Mouse (Mus musculus) MN1 (cell line): ENCODE measurements around the gene Selenov.

Experiments used
- DNase-seq: peaks from one replicate; pipeline ENCODE4 v3.0.0-alpha.2; 2016; ENCODE audit warnings: low spot score

Selenov gene

GRCm38 (mm10) chr7:28290638-28291590 is at the start of gene Selenov:
Selenov (minus strand) TSS chr7:28291186.
- no peak for DNase-seq

DNA sequence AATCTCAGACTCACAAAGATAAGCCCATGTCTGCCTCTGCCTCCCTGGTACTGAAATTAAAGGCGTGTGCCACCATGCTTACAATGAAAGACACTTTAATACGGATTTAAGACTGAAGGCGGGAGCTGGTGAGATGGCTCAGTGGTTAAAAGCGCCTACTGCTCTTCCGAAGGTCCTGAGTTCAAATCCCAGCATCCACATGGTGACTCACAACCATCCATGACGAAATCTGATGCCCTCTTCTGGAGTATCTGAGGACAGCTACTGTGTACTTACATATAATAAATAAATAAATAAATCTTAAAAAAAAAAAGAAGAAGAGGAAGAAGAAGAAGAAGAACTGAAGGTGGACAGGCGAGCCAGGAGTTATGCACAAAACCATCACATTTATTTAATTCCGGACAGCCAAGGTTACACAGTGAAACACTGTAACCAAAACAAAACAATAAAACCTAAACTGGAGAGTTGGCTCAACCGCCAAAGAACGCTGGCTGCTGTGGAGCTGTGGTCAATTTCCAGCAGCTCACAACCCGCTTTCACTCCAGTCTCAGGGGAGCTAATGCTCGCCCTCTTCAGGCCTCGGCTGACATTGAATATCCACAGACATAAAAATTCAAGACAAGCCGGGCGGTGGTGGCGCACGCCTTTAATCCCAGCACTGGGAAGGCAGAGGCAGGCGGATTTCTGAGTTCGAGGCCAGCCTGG is 48.4 kb upstream of the Selenov start:
- peak; percentile 52 for DNase-seq

GRCm38 (mm10) chr7:28338108-28338998 is 47.4 kb upstream of the Selenov start, which contains the start of gene Supt5:
Supt5 (minus strand) TSS chr7:28338746.
- peak; percentile 99 for DNase-seq

DNA sequence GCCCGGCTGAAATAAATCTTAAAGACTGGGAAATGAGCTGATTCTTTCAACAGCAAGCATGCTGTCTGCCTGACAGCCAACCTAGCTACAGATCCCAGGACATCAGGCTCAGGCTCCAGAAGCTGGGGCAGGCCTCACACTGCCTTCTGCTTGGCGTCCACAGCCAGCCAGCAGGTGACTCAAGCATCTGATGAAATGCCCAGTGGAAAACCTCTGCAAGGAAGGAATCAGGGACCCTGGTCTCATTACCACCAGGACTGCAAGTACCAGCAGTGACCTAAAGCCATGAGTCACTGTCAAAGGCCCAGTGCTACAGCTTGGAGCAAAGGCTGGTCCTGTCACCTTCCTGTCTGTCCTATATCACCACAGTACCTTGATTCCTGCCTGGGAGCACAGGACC is 44.5 kb upstream of the Selenov start:
- peak; percentile 51 for DNase-seq

DNA sequence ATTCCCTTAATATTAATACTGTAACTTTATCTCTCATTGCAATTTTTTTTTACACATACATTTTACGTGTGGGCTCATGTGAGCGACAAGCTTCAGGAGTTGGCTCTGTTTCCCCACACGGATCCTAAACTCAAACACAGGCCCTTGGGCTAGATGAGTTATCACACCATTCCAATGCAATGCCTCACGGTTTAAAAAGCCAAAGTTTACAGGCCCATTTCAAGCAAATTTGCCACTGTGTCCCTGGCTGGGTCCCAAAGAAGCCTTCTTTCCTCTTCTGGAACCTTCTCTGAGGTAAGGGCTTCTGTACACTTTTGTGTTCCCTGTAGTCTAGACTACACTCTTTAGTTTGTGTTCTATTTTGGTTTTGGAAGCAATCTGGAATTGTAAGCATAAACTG is 43.5 kb upstream of the Selenov start:
- DNase-seq = no peak

DNA sequence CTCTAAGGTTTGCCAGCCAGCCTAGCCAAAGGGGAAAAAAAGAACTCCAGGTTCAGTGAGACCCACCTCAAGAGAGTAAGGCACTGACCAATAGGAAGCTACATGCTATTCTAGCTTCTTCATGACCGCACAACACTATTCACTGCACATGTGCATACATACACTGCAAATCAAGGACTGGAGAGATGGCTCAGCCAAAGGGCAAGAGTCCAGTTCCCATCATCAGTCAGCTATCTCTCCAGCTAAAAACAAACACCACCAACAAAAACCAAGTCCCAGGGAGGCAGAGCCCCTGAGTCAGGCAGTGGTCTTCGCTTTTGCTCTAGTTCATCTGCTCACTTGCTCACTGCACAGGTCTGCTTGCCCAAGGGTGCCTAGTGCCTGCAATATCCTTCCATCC is 37.3 kb upstream of the Selenov start:
- DNase-seq = no peak

DNA sequence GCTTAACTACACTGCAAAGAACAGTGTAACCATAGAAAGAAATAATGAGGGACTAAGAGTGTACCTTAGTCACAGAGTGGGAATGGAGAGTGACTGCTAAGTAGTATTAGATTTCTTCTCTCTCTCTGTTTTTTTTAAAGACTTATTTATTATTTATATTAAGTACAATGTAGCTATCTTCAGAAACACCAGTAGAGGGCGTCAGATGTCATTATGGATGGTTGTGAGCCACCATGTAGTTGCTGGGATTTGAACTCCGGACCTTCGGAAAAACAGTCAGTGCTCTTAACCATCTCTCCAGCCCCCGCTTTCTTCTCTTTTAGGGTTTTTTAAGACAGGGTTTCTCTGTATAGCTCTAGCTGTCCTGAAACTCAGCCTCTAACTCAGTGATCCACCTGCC is 35.5 kb upstream of the Selenov start:
- DNase-seq = no peak

- DNase-seq = no peak
Measured at GRCm38 (mm10) chr7:28325293-28325692, 34.3 kb upstream of the Selenov start.

- no peak for DNase-seq
Measured at GRCm38 (mm10) chr7:28321974-28322720, 31.2 kb upstream of the Selenov start.

DNA sequence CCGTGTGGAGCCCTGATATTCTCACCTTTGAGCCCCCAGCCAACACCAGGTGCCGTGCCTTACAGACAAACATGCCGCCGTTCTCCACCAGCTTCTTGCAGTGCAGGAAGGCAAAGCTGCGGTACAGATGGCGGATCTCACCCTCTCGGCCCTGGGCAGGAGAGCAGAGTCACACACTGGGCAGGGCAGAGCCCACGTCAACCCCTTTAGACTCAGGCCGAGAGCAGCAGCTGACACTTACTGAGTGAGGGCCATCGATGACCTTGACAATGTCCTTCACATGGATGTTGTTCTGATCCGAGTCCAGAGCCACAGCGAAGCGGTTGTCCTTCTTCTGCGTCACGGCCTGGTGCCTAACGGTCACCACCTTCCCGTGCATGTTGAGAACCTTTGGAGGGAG is 27.7 kb upstream of the Selenov start:
- no peak for DNase-seq

DNA sequence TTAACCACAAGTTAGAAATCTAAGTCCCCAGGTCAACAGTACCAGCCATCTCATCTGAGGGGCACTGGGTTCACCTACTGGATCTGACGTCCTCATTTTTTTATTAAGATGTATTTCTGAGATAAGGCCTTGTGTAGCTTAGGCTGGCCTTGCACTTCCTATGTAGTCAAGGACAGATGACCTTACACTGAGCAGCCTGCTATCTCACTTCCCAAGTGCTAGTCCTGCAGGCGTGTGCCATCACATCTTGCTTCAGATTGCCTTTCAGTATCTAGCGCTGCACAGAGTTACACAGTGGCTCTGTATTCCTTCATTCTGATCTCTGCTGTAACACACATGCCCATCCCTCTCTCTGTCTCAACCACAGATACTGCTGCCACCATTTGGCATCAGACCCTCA is 27.1 kb upstream of the Selenov start:
- no peak for DNase-seq

DNA sequence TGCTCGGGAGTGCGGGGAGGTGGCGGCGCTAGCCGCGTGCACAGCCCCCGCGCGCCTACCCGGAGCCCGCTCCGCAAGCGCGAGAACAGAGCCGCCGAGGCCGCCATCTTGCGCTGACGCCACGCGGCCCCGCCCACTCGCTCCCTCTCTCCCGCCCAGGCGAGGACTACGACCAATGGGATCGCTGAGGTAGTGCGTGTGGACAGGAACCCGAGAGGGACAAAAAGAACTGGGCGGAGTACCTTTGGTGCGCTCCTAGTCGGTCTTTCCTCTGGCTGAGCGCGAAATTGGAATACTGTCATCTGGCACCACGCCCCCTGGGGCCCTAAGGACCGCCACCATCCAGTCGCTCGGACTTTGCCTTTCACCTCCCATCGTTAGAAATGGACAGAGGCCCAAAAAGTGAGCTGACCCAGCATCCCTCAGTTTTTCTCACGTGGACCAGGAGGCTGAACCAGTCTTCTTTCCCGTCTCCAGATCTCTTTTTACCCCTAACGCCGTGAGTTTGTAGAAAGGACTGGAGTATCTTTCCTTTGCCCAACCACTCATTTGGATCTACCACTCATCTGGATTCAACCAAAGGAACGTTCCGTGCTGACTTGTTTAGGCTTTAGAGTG is 21.0 kb upstream of the Selenov start, which contains the start of gene Timm50:
TSS of gene Timm50 (minus strand) at position 147 of the 618 bp plus-strand sequence.
- peak; percentile 96 for DNase-seq

DNA sequence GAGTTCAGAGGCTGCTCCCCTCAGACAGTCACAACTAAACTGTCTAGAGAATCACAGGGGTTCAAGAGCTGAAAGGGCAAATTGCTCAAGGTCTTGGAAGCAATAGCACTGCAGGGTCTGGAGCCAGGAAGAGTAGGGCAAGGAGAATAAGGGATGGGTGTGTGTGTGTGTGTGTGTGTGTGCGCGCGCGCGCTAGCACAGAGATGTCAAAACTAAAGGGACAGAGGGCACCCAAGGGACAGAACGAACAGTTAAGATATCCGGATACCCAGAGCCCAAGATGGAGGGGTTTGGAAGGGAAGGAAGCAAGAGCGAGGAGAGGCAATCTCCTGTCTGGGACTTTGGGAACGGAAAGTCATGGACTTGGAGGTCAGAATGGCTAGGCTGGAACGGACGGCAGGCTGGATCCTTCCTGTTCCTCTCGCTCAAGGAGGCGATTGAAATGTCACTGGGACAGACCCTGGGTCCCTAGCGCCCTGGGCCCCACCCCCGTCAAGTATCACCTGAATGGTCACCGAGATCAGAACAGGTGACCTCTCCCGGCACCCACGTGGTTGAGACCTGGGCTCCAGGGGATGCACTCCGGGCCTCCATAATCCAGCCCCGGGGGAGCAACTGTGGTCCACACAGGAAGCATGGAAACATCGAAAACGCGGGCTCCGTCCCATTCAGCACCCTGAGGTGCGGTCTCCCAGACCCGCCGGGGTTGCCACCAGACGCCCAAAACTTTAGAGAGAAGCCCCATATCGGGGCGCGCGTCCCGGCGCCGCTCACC is 20.4 kb upstream of the Selenov start:
- peak; percentile 26 for DNase-seq

DNA sequence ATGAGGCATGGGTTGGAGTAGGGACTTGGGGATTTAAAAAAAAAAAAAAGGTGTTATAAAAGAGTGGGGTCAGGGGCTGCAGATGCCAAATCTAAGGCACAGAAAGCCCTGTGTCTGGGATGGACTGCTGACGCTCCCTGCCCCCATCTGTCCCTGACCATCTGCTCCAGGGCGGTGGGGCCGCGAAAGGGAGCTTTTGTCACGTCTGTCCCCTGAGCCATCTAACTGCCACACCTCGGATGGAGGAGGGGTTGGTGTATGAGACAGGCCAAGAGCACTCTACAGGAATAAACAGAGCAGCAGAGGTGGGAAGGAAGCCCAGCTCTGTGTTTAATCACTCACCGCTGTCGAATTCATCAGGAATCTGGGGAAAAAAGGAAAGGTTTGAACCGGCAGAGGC is 18.8 kb upstream of the Selenov start:
- peak; percentile 20 for DNase-seq

DNA sequence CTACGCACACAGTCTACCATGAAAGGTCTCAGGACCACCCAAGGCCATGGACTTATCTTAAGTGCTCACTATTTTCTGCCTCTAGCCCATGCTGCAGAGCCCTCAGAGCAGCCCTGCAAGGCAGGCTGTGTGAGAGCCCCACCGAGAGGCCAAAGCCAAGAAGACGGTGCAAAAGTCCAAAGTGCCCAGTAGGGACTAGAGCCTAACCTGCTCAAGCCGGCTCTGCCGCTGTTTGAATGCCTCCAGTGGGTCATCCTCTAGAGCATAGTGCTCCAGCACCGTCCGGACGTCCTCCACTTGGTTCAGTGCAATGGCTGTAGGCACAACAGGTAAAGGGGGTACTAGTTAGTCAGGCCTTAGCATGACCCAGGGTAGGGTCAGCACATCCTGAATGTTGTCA is 15.2 kb upstream of the Selenov start:
- no peak for DNase-seq

DNA sequence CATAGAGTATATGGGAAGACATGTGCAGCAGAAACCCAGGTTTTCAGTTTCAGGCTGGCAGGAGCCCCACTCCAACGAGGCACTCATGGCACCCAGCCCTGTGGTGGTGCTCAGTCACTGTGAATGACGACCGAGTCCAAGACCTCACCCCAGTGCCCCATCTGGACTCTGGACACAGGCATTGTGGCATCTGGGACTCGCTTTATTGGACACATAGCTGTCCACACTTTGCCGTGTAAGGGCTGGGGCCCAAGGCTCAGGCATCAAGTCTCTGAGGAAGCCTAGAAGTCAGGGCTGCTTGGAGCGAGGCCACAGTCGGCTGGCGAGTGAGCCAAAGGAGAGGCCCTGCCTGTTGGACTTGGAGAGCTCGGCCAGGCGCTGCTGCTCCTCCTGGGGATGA is 14.7 kb upstream of the Selenov start:
- DNase-seq = no peak

DNA sequence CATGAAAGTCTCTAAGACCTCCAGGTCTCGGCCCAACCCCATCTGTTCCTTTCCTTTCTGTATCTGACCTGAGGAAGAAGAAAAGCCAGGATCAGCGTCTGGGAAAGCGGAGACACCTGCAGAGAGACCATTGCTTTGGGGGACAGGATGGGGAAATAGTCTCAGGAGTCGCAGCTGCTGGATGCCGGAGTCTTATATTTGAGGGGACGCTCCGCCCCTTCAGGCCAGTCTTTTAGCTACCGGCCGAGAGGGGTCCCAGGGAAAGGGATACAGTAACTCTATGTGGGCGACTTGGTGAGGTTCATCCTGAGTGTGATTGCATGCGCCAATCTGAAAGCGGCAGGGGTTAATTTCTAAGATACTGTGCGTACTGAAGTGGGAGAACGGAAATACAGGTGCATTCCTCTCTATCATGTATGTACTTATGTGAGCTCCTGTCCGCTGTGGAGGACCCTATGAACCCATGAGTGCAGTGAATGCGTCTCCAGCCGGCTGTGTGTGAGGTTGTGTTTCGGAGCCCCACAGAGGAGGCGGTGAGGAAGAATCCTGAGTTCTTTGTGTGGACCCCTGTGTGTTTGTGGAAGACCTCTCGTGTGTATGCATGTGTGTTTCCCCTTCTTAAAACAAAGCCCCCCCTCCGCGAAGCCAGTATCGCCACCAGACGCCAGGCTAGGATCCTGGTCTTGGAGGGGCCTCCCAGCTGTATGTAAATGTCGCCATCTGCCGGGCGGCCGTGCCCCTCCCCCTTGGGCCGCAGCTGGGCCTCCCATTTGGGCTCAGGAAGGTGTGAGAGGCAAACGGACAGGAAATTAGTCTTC is 10.8 kb upstream of the Selenov start, which contains the start of gene Dll3:
TSS of gene Dll3 (minus strand) at position 623 of the 818 bp plus-strand sequence.
- DNase-seq = peak; percentile 56

- DNase-seq = peak; percentile 77
Measured at GRCm38 (mm10) chr7:28298837-28299625, 8.0 kb upstream of the Selenov start.
